Mouse (Mus musculus): Measurements from ENCODE around the gene Fam20b. TPM values are rescaled to one million over a fixed set of nuclear protein-coding genes. Genes with fewer than 3 reads are reported as not detected.
A peak's percentile ranks its signal among the peaks of the same experiment; 100 is the strongest.

Gene Fam20b
- polyA plus RNA-seq, 1 experiment from 2014 or later: 23.1 TPM

DNA sequence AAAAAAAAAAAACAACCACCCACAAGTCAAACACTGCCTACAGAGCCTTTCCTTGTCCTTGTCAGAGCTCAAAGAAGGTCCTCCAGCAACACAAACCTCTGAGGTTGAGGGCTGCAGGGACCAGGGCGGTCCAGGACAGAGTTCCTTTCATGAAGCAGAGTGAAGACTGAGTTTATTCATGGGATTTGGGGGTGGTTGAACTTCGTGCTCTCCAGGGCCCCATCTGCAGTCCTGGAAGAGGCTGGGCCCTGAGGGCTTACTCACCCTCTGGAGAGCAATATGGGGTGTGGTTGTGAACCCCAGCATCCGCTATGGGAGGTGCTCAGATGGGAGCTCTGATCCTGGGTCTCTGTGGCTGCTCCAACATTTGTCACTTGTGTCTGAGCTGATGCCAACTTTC is 15.1 kb upstream of the Fam20b start:
- H3K27me3 ChIP-seq (ENCODE audit: control insufficient read depth, insufficient read depth, low read length): no peaks in the 10 kb centered on the region
- no peaks in the 10 kb centered on the region for H3K36me3 ChIP-seq (ENCODE audit: control insufficient read depth, insufficient read depth)
- no peak for ATAC-seq (replicated peaks; ENCODE audit: extremely low read depth, insufficient read depth, low FRiP score)
- WGBS: 72% methylated on average over 3 of the region's 3 CpGs
- no peaks in the 10 kb centered on the region for H3K9me3 ChIP-seq (replicated peaks; ENCODE audit: control insufficient read depth, low read length)
- H3K4me1 ChIP-seq (ENCODE audit: control insufficient read depth, insufficient read depth, low read length): peaks cover 10% of the 10 kb centered on the region; the same call in 1 of the 2 replicates
- H3K4me3 ChIP-seq (ENCODE audit: low read length): no peak overlapping the region
- H3K4me2 ChIP-seq (ENCODE audit: low read depth, low read length): no peak overlapping the region
- no peak overlapping the region for H3K9ac ChIP-seq (ENCODE audit: low read length)
- H3K27ac ChIP-seq (ENCODE audit: low read length): peak overlapping the region; percentile 37

DNA sequence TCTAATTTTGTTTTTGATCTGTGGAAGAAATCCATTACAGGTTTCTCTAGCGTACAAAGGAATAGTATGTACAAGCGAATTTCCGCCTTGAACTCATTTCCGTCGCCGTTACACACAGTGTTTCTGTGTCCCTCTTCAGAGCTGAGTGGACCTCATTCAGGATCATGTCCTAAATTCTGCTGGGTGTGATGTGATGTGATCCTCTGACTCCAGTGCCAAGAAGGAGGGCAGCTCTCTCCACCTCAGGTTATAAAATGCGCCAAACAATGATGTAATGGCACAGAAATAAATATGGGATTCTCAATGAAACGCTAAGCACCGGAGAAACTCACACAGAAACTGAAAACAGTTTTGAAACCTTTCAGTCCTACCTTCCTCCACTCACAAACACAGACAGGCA is 14.7 kb upstream of the Fam20b start:
- 67% methylated on average over 9 of the region's 9 CpGs for WGBS
- Histone ChIP-seq H3K9me3 (replicated peaks; ENCODE audit: control insufficient read depth, low read length) (no peaks in the 10 kb centered on the region), H3K9ac (ENCODE audit: low read length) (no peak overlapping the region), H3K27ac (ENCODE audit: low read length) (peak overlapping the region; percentile 37; the same call in 1 of the 2 replicates), H3K4me3 (ENCODE audit: low read length) (no peak overlapping the region), H3K4me1 (ENCODE audit: control insufficient read depth, insufficient read depth, low read length) (peaks cover 10% of the 10 kb centered on the region; the same call in 1 of the 2 replicates), H3K27me3 (ENCODE audit: control insufficient read depth, insufficient read depth, low read length) (no peaks in the 10 kb centered on the region), H3K4me2 (ENCODE audit: low read depth, low read length) (no peak overlapping the region), H3K36me3 (ENCODE audit: control insufficient read depth, insufficient read depth) (no peaks in the 10 kb centered on the region)
- 0 out of 2 replicates have a peak, but pooled peaks have one; percentile 52 for ATAC-seq (replicated peaks; ENCODE audit: extremely low read depth, insufficient read depth, low FRiP score)

DNA sequence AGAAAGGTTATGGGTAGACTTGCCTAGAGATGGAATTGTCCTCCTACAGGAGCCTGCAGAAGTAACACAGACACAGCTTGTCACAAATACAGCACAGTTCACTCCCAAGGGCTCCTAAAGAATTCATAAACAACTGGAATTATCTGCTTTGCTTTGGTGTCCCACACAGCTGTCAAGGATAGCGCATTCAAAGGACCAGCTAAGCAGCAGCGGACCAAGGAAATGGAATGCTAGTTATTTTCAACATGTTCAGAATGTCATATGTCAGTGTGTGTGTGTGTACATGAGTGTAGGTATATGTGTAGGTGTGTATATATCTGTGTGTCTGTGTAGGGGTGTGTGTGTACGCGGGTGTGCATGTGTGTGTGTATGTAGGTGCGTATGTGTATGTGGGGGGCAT is 14.1 kb upstream of the Fam20b start:
- H3K9me3 ChIP-seq (replicated peaks; ENCODE audit: control insufficient read depth, low read length): no peaks in the 10 kb centered on the region
- 74% methylated on average over 5 of the region's 5 CpGs for WGBS
- no peak overlapping the region for H3K4me2 ChIP-seq (ENCODE audit: low read depth, low read length)
- no peaks in the 10 kb centered on the region for H3K27me3 ChIP-seq (ENCODE audit: control insufficient read depth, insufficient read depth, low read length)
- H3K9ac ChIP-seq (ENCODE audit: low read length): no peak overlapping the region
- no peak overlapping the region for H3K4me3 ChIP-seq (ENCODE audit: low read length)
- peak overlapping the region; percentile 32; the same call in 1 of the 2 replicates for H3K27ac ChIP-seq (ENCODE audit: low read length)
- no peak for ATAC-seq (replicated peaks; ENCODE audit: extremely low read depth, insufficient read depth, low FRiP score)
- H3K4me1 ChIP-seq (ENCODE audit: control insufficient read depth, insufficient read depth, low read length): peaks cover 10% of the 10 kb centered on the region; the same call in 1 of the 2 replicates
- no peaks in the 10 kb centered on the region for H3K36me3 ChIP-seq (ENCODE audit: control insufficient read depth, insufficient read depth)

DNA sequence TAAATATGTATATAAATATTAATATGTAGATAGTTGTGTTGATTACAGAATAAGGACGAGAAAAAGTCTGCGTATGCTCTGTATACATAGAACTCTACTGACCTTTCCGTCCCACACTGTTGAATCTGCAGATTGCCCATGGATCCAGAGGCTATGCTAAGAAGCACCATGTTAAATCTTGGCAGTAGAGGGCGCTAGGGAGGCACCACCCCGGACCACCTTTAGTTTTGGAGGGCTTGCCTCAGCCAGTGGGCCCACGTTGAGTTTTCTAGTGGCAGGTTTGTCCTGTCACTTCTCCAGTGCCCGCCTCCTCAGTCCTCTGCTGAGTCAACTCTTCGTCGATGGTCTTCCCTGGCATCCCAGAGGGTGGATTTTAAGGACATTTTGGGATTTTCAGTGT is 11.9 kb upstream of the Fam20b start:
- no peak overlapping the region for H3K27ac ChIP-seq (ENCODE audit: low read length)
- no peak for ATAC-seq (replicated peaks; ENCODE audit: extremely low read depth, insufficient read depth, low FRiP score)
- no peak overlapping the region for H3K4me3 ChIP-seq (ENCODE audit: low read length)
- H3K36me3 ChIP-seq (ENCODE audit: control insufficient read depth, insufficient read depth): no peaks in the 10 kb centered on the region
- peaks cover 10% of the 10 kb centered on the region; the same call in 1 of the 2 replicates for H3K4me1 ChIP-seq (ENCODE audit: control insufficient read depth, insufficient read depth, low read length)
- no peak overlapping the region for H3K9ac ChIP-seq (ENCODE audit: low read length)
- WGBS: 63% methylated on average over 9 of the region's 9 CpGs
- H3K27me3 ChIP-seq (ENCODE audit: control insufficient read depth, insufficient read depth, low read length): no peaks in the 10 kb centered on the region
- H3K9me3 ChIP-seq (replicated peaks; ENCODE audit: control insufficient read depth, low read length): no peaks in the 10 kb centered on the region
- no peak overlapping the region for H3K4me2 ChIP-seq (ENCODE audit: low read depth, low read length)

DNA sequence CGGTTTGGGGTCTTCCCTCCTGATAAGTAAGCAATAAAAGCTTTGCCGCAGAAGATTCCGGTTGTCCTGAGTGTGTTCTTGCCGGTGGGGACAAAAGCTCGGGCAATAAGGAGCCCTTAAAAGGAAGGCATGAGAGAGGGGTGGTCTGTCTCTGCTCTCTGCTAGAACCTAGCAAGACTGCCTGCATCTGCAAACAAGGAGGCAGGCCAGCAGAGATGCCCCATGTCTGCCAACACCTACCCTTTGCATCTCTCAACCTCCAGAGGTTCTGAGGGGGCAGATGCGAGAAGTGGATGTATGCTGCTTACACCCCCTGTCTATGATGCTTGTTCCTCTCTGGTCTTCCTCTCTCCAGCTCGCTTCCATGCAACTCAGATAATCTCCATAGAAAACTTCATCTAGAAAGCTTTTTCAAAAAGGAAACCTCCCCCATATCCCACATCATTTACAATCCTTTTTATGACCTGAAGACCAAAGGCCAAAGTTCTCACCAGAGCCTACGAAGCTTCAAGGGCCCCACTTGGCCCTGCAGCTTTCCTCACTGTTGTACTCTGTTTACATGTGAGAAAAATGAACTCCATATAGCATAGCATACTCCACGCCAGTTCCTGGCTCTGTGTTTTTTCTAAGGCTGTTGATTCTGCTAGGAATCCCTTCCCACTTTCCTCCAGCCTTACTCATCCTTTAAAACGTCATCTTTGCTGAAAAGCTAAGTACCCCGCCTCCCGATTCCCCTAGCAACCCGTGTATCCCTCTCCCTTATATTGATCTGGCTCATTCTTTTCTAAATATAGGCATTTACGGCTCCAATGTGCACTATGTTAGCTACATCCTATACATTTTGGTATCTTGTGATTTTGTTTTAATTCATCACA is 8.6 kb upstream of the Fam20b start:
- WGBS: 72% methylated on average over 13 of the region's 14 CpGs
- H3K9me3 ChIP-seq (replicated peaks; ENCODE audit: control insufficient read depth, low read length): no peaks in the 10 kb centered on the region
- ATAC-seq (replicated peaks; ENCODE audit: extremely low read depth, insufficient read depth, low FRiP score): no peak

DNA sequence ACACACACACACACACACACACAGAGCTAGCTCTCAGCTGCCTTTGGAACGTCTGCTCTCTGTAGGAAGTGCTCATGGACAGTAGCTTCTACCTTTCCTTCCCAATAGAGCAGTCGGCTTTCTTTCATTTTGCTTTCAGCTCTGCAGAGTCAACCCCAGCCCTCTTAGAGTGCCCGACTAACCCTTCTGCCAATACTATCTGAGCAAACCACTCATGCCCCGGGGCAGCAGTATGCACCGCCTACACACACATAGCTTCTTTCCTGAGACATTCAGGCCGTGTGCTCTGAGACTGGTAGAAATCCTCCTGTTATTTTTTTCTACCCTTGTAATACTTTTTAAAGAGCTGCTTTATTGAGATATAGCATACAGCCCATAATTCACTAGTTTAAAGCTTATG is 3.2 kb upstream of the Fam20b start:
- Histone ChIP-seq H3K27me3 (ENCODE audit: control insufficient read depth, insufficient read depth, low read length) (no peaks in the 10 kb centered on the region), H3K4me1 (ENCODE audit: control insufficient read depth, insufficient read depth, low read length) (peaks cover 5% of the 10 kb centered on the region; the same call in 1 of the 2 replicates), H3K9me3 (replicated peaks; ENCODE audit: control insufficient read depth, low read length) (no peaks in the 10 kb centered on the region), H3K36me3 (ENCODE audit: control insufficient read depth, insufficient read depth) (no peaks in the 10 kb centered on the region), H3K4me2 (ENCODE audit: low read depth, low read length) (no peak overlapping the region), H3K4me3 (ENCODE audit: low read length) (no peak overlapping the region), H3K27ac (ENCODE audit: low read length) (no peak overlapping the region), H3K9ac (ENCODE audit: low read length) (no peak overlapping the region)
- WGBS: 48% methylated on average over 6 of the region's 6 CpGs
- ATAC-seq (replicated peaks; ENCODE audit: extremely low read depth, insufficient read depth, low FRiP score): no peak

More for the DNA sequence above, 8.6 kb upstream of the Fam20b start:
- Histone ChIP-seq H3K4me3 (ENCODE audit: low read length) (no peak overlapping the region), H3K4me1 (ENCODE audit: control insufficient read depth, insufficient read depth, low read length) (no peaks in the 10 kb centered on the region), H3K27me3 (ENCODE audit: control insufficient read depth, insufficient read depth, low read length) (no peaks in the 10 kb centered on the region), H3K36me3 (ENCODE audit: control insufficient read depth, insufficient read depth) (no peaks in the 10 kb centered on the region), H3K9ac (ENCODE audit: low read length) (no peak overlapping the region), H3K4me2 (ENCODE audit: low read depth, low read length) (no peak overlapping the region), H3K27ac (ENCODE audit: low read length) (no peak overlapping the region)

DNA sequence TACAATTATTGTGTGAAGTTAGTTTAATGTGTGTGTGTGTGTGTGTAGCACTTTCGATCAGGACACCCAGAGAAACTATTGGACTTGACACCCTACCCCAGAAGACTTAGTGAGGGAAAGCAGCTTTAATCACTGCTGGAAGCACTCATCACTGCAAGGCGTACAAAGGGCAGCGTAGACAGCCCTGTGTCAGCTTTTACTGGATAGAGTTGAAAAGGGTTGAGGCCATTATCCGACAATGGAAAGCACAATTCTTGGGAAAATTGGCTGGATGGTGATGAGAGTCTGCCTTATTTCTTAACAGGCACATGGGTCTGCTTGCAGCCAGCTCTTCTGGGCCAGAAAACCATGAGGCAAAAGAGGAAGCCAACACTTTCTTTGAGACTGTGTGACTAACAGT is 1.2 kb upstream of the Fam20b start:
- no peak overlapping the region for H3K9ac ChIP-seq (ENCODE audit: low read length)
- H3K4me1 ChIP-seq (ENCODE audit: control insufficient read depth, insufficient read depth, low read length): peaks cover 8% of the 10 kb centered on the region
- H3K4me3 ChIP-seq (ENCODE audit: low read length): no peak overlapping the region; the same call in 1 of the 2 replicates
- no peak for ATAC-seq (replicated peaks; ENCODE audit: extremely low read depth, insufficient read depth, low FRiP score)
- H3K27me3 ChIP-seq (ENCODE audit: control insufficient read depth, insufficient read depth, low read length): no peaks in the 10 kb centered on the region
- no peaks in the 10 kb centered on the region for H3K9me3 ChIP-seq (replicated peaks; ENCODE audit: control insufficient read depth, low read length)
- H3K27ac ChIP-seq (ENCODE audit: low read length): no peak overlapping the region
- H3K4me2 ChIP-seq (ENCODE audit: low read depth, low read length): no peak overlapping the region
- 68% methylated on average over 4 of the region's 4 CpGs for WGBS
- no peaks in the 10 kb centered on the region for H3K36me3 ChIP-seq (ENCODE audit: control insufficient read depth, insufficient read depth)

DNA sequence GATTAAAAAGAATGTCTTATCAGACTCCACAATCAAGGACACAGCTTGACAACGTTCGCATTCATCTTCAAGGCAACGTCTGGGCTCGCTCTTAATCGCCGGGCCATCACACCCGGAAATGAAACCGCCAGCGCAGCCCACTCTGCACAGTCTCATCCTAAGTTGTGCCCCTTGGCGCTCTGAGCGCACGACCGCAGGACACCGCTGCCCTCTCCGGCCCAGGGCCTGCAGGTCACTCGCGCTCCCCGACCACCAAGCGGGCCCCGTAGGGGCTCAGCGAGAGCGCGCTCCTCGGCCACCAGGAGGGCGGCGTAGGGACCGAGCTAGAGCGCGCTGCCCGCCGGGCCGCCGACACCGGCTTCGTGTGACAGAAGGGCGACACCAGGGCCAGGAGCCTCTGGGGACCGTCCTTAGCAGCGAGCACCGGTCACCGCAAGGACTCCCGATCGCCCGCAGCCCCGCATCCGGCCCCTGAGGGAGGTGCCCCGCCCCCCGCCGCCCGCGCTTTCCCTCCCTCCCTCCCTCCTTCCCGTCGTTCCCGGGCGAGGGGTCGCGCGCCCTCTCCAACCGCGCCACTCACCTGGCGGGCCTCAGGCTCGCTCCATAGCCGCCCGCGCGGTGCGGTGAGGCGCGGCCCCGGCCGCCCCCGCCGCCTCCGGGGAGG is 468 bp downstream of the Fam20b start:
- H3K27me3 ChIP-seq (ENCODE audit: control insufficient read depth, insufficient read depth, low read length): no peaks in the 10 kb centered on the region
- peak; percentile 86 for ATAC-seq (replicated peaks; ENCODE audit: extremely low read depth, insufficient read depth, low FRiP score)

DNA sequence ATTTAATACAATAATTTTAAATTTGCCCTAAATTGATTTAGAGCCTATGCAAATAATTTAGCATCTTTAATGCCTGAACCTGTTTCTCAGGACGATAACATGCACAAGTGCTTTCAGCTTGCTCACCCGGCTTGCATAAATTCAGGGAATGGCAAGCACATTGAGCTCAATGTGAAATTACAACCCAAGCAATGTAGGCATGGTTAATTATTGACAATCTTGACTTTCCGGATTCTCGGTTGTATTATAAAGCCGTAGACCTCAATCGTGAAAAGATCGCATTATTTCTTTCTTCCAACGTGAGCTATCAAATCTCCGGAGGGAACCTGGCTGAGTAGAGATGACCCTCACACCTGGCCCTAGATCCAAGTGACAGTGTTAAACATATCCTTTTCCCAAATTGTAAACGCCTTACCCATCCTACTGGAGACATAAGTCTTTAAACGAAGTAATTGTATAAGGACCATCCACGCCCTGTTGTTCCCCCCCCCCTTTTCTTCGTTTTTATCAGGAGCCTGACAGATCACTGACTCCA is 1.1 kb downstream of the Fam20b start:
- ATAC-seq (replicated peaks; ENCODE audit: extremely low read depth, insufficient read depth, low FRiP score): no peak
- H3K4me1 ChIP-seq (ENCODE audit: control insufficient read depth, insufficient read depth, low read length): peaks cover 8% of the 10 kb centered on the region
- 12% methylated on average over 13 of the region's 13 CpGs for WGBS

More for the DNA sequence above, 468 bp downstream of the Fam20b start:
- H3K4me3 ChIP-seq (ENCODE audit: low read length): peak overlapping the region; percentile 99
- peak overlapping the region; percentile 93 for H3K27ac ChIP-seq (ENCODE audit: low read length)
- peak overlapping the region; percentile 70 for H3K4me2 ChIP-seq (ENCODE audit: low read depth, low read length)
- no peaks in the 10 kb centered on the region for H3K9me3 ChIP-seq (replicated peaks; ENCODE audit: control insufficient read depth, low read length)
- WGBS: 0% methylated on average over 64 of the region's 73 CpGs
- peak overlapping the region; percentile 95 for H3K9ac ChIP-seq (ENCODE audit: low read length)
- H3K36me3 ChIP-seq (ENCODE audit: control insufficient read depth, insufficient read depth): no peaks in the 10 kb centered on the region
- H3K4me1 ChIP-seq (ENCODE audit: control insufficient read depth, insufficient read depth, low read length): peaks cover 8% of the 10 kb centered on the region

More for the DNA sequence above, 1.1 kb downstream of the Fam20b start:
- no peaks in the 10 kb centered on the region for H3K27me3 ChIP-seq (ENCODE audit: control insufficient read depth, insufficient read depth, low read length)
- H3K4me3 ChIP-seq (ENCODE audit: low read length): peak overlapping the region; percentile 99
- no peaks in the 10 kb centered on the region for H3K9me3 ChIP-seq (replicated peaks; ENCODE audit: control insufficient read depth, low read length)
- peak overlapping the region; percentile 70 for H3K4me2 ChIP-seq (ENCODE audit: low read depth, low read length)
- peak overlapping the region; percentile 93 for H3K27ac ChIP-seq (ENCODE audit: low read length)
- H3K36me3 ChIP-seq (ENCODE audit: control insufficient read depth, insufficient read depth): no peaks in the 10 kb centered on the region
- peak overlapping the region; percentile 95 for H3K9ac ChIP-seq (ENCODE audit: low read length)
